Mouse (Mus musculus): ENCODE measurements around the gene Fam186a. TPM values are rescaled to one million over a fixed set of nuclear protein-coding genes. Genes with fewer than 3 reads are reported as not detected.

The Fam186a gene
- polyA plus RNA-seq, 1 experiment from 2014 or later: not detected

GRCm38 (mm10) chr15:99940970-99941630 is 25.8 kb downstream of the Fam186a start:
- H3K4me1 ChIP-seq (ENCODE audit: control insufficient read depth, insufficient read depth, low read length): no peaks in the 10 kb centered on the region
- 61% methylated on average over 4 of the region's 4 CpGs for WGBS
- H3K4me3 ChIP-seq (ENCODE audit: low read depth, low read length): no peak overlapping the region
- no peak for ATAC-seq (ENCODE audit: insufficient number of reproducible peaks, low FRiP score, low TSS enrichment, low read depth)
- H3K9me3 ChIP-seq (ENCODE audit: control insufficient read depth, low read length): no peaks in the 10 kb centered on the region
- H3K27ac ChIP-seq (replicated peaks; ENCODE audit: low read depth, low read length): no peak overlapping the region
- H3K27me3 ChIP-seq (ENCODE audit: control insufficient read depth, insufficient read depth, low read length): no peaks in the 10 kb centered on the region
- no peak for DNase-seq (ENCODE audit: low spot score)
- no peaks in the 10 kb centered on the region for H3K36me3 ChIP-seq (ENCODE audit: control insufficient read depth, insufficient read depth, low read length)
- no peak overlapping the region for H3K4me2 ChIP-seq (ENCODE audit: low read depth, severe bottlenecking)
- no peak overlapping the region for H3K9ac ChIP-seq (ENCODE audit: low read length)

GRCm38 (mm10) chr15:99940426-99940825 is 26.4 kb downstream of the Fam186a start:
- 53% methylated on average over 2 of the region's 2 CpGs for WGBS
- Histone ChIP-seq H3K9me3 (ENCODE audit: control insufficient read depth, low read length) (no peaks in the 10 kb centered on the region), H3K9ac (ENCODE audit: low read length) (no peak overlapping the region), H3K27me3 (ENCODE audit: control insufficient read depth, insufficient read depth, low read length) (no peaks in the 10 kb centered on the region), H3K4me3 (ENCODE audit: low read depth, low read length) (no peak overlapping the region), H3K36me3 (ENCODE audit: control insufficient read depth, insufficient read depth, low read length) (no peaks in the 10 kb centered on the region), H3K27ac (replicated peaks; ENCODE audit: low read depth, low read length) (no peak overlapping the region), H3K4me1 (ENCODE audit: control insufficient read depth, insufficient read depth, low read length) (no peaks in the 10 kb centered on the region), H3K4me2 (ENCODE audit: low read depth, severe bottlenecking) (no peak overlapping the region)
- no peak for ATAC-seq (ENCODE audit: insufficient number of reproducible peaks, low FRiP score, low TSS enrichment, low read depth)
- no peak for DNase-seq (ENCODE audit: low spot score)

- ATAC-seq (ENCODE audit: insufficient number of reproducible peaks, low FRiP score, low TSS enrichment, low read depth): no peak
- H3K27ac ChIP-seq (replicated peaks; ENCODE audit: low read depth, low read length): no peak overlapping the region
- no peaks in the 10 kb centered on the region for H3K9me3 ChIP-seq (ENCODE audit: control insufficient read depth, low read length)
- DNase-seq (ENCODE audit: low spot score): no peak
- H3K9ac ChIP-seq (ENCODE audit: low read length): no peak overlapping the region
- no peak overlapping the region for H3K4me3 ChIP-seq (ENCODE audit: low read depth, low read length)
- 88% methylated on average over 8 of the region's 8 CpGs for WGBS
- no peaks in the 10 kb centered on the region for H3K36me3 ChIP-seq (ENCODE audit: control insufficient read depth, insufficient read depth, low read length)
- no peak overlapping the region for H3K4me2 ChIP-seq (ENCODE audit: low read depth, severe bottlenecking)
- H3K4me1 ChIP-seq (ENCODE audit: control insufficient read depth, insufficient read depth, low read length): no peaks in the 10 kb centered on the region
- no peaks in the 10 kb centered on the region for H3K27me3 ChIP-seq (ENCODE audit: control insufficient read depth, insufficient read depth, low read length)
Measured at GRCm38 (mm10) chr15:99937841-99938240, 29.0 kb downstream of the Fam186a start.

- Histone ChIP-seq H3K9ac (ENCODE audit: low read length) (no peak overlapping the region), H3K4me3 (ENCODE audit: low read depth, low read length) (no peak overlapping the region), H3K27me3 (ENCODE audit: control insufficient read depth, insufficient read depth, low read length) (no peaks in the 10 kb centered on the region), H3K9me3 (ENCODE audit: control insufficient read depth, low read length) (no peaks in the 10 kb centered on the region), H3K36me3 (ENCODE audit: control insufficient read depth, insufficient read depth, low read length) (no peaks in the 10 kb centered on the region), H3K4me2 (ENCODE audit: low read depth, severe bottlenecking) (no peak overlapping the region), H3K4me1 (ENCODE audit: control insufficient read depth, insufficient read depth, low read length) (no peaks in the 10 kb centered on the region), H3K27ac (replicated peaks; ENCODE audit: low read depth, low read length) (no peak overlapping the region)
- no peak for ATAC-seq (ENCODE audit: insufficient number of reproducible peaks, low FRiP score, low TSS enrichment, low read depth)
- 90% methylated on average over 3 of the region's 3 CpGs for WGBS
- DNase-seq (ENCODE audit: low spot score): no peak
Measured at GRCm38 (mm10) chr15:99936659-99937058, 30.2 kb downstream of the Fam186a start.

GRCm38 (mm10) chr15:99934501-99934900 is 32.4 kb downstream of the Fam186a start:
- no peaks in the 10 kb centered on the region for H3K27me3 ChIP-seq (ENCODE audit: control insufficient read depth, insufficient read depth, low read length)
- WGBS: 64% methylated on average over 1 of the region's 1 CpGs
- ATAC-seq (ENCODE audit: insufficient number of reproducible peaks, low FRiP score, low TSS enrichment, low read depth): no peak

GRCm38 (mm10) chr15:99931231-99931630 is 35.6 kb downstream of the Fam186a start:
- DNase-seq (ENCODE audit: low spot score) (no peak), ATAC-seq (ENCODE audit: insufficient number of reproducible peaks, low FRiP score, low TSS enrichment, low read depth) (no peak)
- Histone ChIP-seq H3K4me2 (ENCODE audit: low read depth, severe bottlenecking) (no peak overlapping the region), H3K27me3 (ENCODE audit: control insufficient read depth, insufficient read depth, low read length) (no peaks in the 10 kb centered on the region), H3K36me3 (ENCODE audit: control insufficient read depth, insufficient read depth, low read length) (no peaks in the 10 kb centered on the region), H3K27ac (replicated peaks; ENCODE audit: low read depth, low read length) (no peak overlapping the region), H3K4me1 (ENCODE audit: control insufficient read depth, insufficient read depth, low read length) (no peaks in the 10 kb centered on the region), H3K4me3 (ENCODE audit: low read depth, low read length) (no peak overlapping the region), H3K9ac (ENCODE audit: low read length) (no peak overlapping the region), H3K9me3 (ENCODE audit: control insufficient read depth, low read length) (no peaks in the 10 kb centered on the region)
- 82% methylated on average over 8 of the region's 8 CpGs for WGBS

More at GRCm38 (mm10) chr15:99934501-99934900, 32.4 kb downstream of the Fam186a start:
- no peak overlapping the region for H3K4me2 ChIP-seq (ENCODE audit: low read depth, severe bottlenecking)
- H3K4me1 ChIP-seq (ENCODE audit: control insufficient read depth, insufficient read depth, low read length): no peaks in the 10 kb centered on the region
- H3K27ac ChIP-seq (replicated peaks; ENCODE audit: low read depth, low read length): no peak overlapping the region
- no peak for DNase-seq (ENCODE audit: low spot score)
- H3K9me3 ChIP-seq (ENCODE audit: control insufficient read depth, low read length): no peaks in the 10 kb centered on the region
- H3K9ac ChIP-seq (ENCODE audit: low read length): no peak overlapping the region
- no peaks in the 10 kb centered on the region for H3K36me3 ChIP-seq (ENCODE audit: control insufficient read depth, insufficient read depth, low read length)
- no peak overlapping the region for H3K4me3 ChIP-seq (ENCODE audit: low read depth, low read length)

GRCm38 (mm10) chr15:99919601-99920158 is 47.2 kb downstream of the Fam186a start:
- Histone ChIP-seq H3K27ac (replicated peaks; ENCODE audit: low read depth, low read length) (no peak overlapping the region), H3K27me3 (ENCODE audit: control insufficient read depth, insufficient read depth, low read length) (no peaks in the 10 kb centered on the region)
- WGBS: 88% methylated on average over 15 of the region's 15 CpGs

GRCm38 (mm10) chr15:99917264-99917663 is 49.6 kb downstream of the Fam186a start:
- H3K4me3 ChIP-seq (ENCODE audit: low read depth, low read length): no peak overlapping the region
- H3K27me3 ChIP-seq (ENCODE audit: control insufficient read depth, insufficient read depth, low read length): no peaks in the 10 kb centered on the region
- H3K27ac ChIP-seq (replicated peaks; ENCODE audit: low read depth, low read length): no peak overlapping the region
- DNase-seq (ENCODE audit: low spot score): no peak
- WGBS: 84% methylated on average over 3 of the region's 3 CpGs
- no peak for ATAC-seq (ENCODE audit: insufficient number of reproducible peaks, low FRiP score, low TSS enrichment, low read depth)
- H3K4me1 ChIP-seq (ENCODE audit: control insufficient read depth, insufficient read depth, low read length): no peaks in the 10 kb centered on the region
- no peaks in the 10 kb centered on the region for H3K36me3 ChIP-seq (ENCODE audit: control insufficient read depth, insufficient read depth, low read length)
- no peak overlapping the region for H3K4me2 ChIP-seq (ENCODE audit: low read depth, severe bottlenecking)
- H3K9me3 ChIP-seq (ENCODE audit: control insufficient read depth, low read length): no peaks in the 10 kb centered on the region
- no peak overlapping the region for H3K9ac ChIP-seq (ENCODE audit: low read length)

More at GRCm38 (mm10) chr15:99919601-99920158, 47.2 kb downstream of the Fam186a start:
- DNase-seq (ENCODE audit: low spot score) (no peak), ATAC-seq (ENCODE audit: insufficient number of reproducible peaks, low FRiP score, low TSS enrichment, low read depth) (no peak)
- Histone ChIP-seq H3K4me2 (ENCODE audit: low read depth, severe bottlenecking) (no peak overlapping the region), H3K9me3 (ENCODE audit: control insufficient read depth, low read length) (no peaks in the 10 kb centered on the region), H3K36me3 (ENCODE audit: control insufficient read depth, insufficient read depth, low read length) (no peaks in the 10 kb centered on the region), H3K9ac (ENCODE audit: low read length) (no peak overlapping the region), H3K4me3 (ENCODE audit: low read depth, low read length) (no peak overlapping the region), H3K4me1 (ENCODE audit: control insufficient read depth, insufficient read depth, low read length) (no peaks in the 10 kb centered on the region)

Data from limb, embryonic 11.5 days (tissue).